In the genomic region with DNA sequence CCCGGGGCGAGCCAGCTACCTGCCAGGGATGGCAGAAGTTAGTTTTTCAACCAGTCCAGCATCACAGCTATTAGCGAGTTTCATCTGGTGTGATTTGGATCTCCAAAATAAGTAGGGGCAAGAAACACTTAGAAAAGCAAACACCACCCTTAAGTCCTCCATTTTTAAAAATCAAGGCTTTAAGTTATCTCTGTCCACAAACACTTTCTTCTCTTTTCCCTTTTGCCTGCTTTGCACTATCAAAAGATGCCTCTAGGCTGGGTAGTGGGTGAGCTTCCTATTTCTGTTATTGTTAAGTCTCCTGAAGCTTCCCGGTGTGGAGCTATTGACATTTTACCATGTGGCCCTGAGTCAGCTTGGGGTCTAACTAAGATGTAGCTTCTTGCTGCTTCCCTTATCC, we compare ENCODE assay signal across 13 mouse cellular contexts. TPM values are rescaled to one million over a fixed set of nuclear protein-coding genes. Genes with fewer than 3 reads are reported as not detected.
A peak's percentile ranks its signal among the peaks of the same experiment; 100 is the strongest.
DNase-seq lines count a peak whose midpoint lies in the region; ATAC-seq and TF ChIP-seq lines count a peak whose summit lies in the region.
"Had no signal": no experiment of that assay in that cellular context is flagged by ENCODE, and none has a peak within 500 bp of the region (broad histone marks: within the 10 kb centered on the region; RNA-seq: fewer than 3 reads in every experiment).

No protein-coding gene starts in this region.

- WGBS in forebrain, embryonic 12.5 days = 0% methylated on average over 4 of the region's 4 CpGs
- 3% methylated on average over 4 of the region's 4 CpGs for WGBS in forebrain, embryonic 13.5 days
- 2% methylated on average over 4 of the region's 4 CpGs for WGBS in embryonic facial prominence, embryonic 12.5 days
- WGBS in limb, embryonic 10.5 days = 0% methylated on average over 4 of the region's 4 CpGs
- 0% methylated on average over 4 of the region's 4 CpGs for WGBS in midbrain, postnatal 0 days

- no peaks in the 10 kb centered on the region for H3K36me3 ChIP-seq in forebrain, embryonic 12.5 days (replicated peaks)
- no peaks in the 10 kb centered on the region for H3K36me3 ChIP-seq in forebrain, embryonic 13.5 days (ENCODE audit: poor library complexity, severe bottlenecking)
- no peaks in the 10 kb centered on the region for H3K36me3 ChIP-seq in embryonic facial prominence, embryonic 12.5 days
- no peaks in the 10 kb centered on the region for H3K36me3 ChIP-seq in limb, embryonic 10.5 days
- no peaks in the 10 kb centered on the region for H3K36me3 ChIP-seq in midbrain, postnatal 0 days (ENCODE audit: insufficient read depth, low read length)
- H3K36me3 ChIP-seq: G1E; liver, embryonic 13.5 days had no signal

- peaks cover 94% of the 10 kb centered on the region for H3K27me3 ChIP-seq in forebrain, embryonic 12.5 days
- H3K27me3 ChIP-seq in forebrain, embryonic 13.5 days = peaks cover 96% of the 10 kb centered on the region
- peaks cover 78% of the 10 kb centered on the region for H3K27me3 ChIP-seq in embryonic facial prominence, embryonic 12.5 days
- peaks cover 100% of the 10 kb centered on the region for H3K27me3 ChIP-seq in limb, embryonic 10.5 days (ENCODE audit: low read depth, poor library complexity, severe bottlenecking)
- H3K27me3 ChIP-seq in midbrain, postnatal 0 days (ENCODE audit: insufficient read depth, low read length) = peaks cover 79% of the 10 kb centered on the region

- DNase-seq in limb, embryonic 10.5 days (ENCODE audit: low spot score) = no peak
- DNase-seq in midbrain, postnatal 0 days (ENCODE audit: low spot score) = no peak
- DNase-seq in right cerebral cortex, adult 18-20 months = no peak
- DNase-seq in spleen, postnatal 14 days (ENCODE audit: low spot score in 2 of 2) = no peak
- no peak for DNase-seq in adrenal gland, postnatal 10 days
- DNase-seq: liver, embryonic 13.5 days; lung, postnatal 36 days; right cerebral cortex, postnatal 25 days had no signal

- H3K4me1 ChIP-seq in forebrain, embryonic 12.5 days = no peaks in the 10 kb centered on the region; the same call in 1 of the 2 replicates
- no peaks in the 10 kb centered on the region for H3K4me1 ChIP-seq in forebrain, embryonic 13.5 days
- no peaks in the 10 kb centered on the region for H3K4me1 ChIP-seq in embryonic facial prominence, embryonic 12.5 days
- H3K4me1 ChIP-seq in limb, embryonic 10.5 days = peaks cover 14% of the 10 kb centered on the region
- H3K4me1 ChIP-seq in midbrain, postnatal 0 days (ENCODE audit: insufficient read depth, low read length) = no peaks in the 10 kb centered on the region
- H3K4me1 ChIP-seq: liver, embryonic 13.5 days had no signal

- no peak overlapping the region for H3K4me2 ChIP-seq in forebrain, embryonic 12.5 days
- H3K4me2 ChIP-seq in forebrain, embryonic 13.5 days = no peak overlapping the region
- H3K4me2 ChIP-seq in embryonic facial prominence, embryonic 12.5 days (replicated peaks) = peak overlapping the region; percentile 14
- H3K4me2 ChIP-seq in midbrain, postnatal 0 days (ENCODE audit: low read depth, low read length, poor library complexity, severe bottlenecking) = peak overlapping the region; percentile 26; the same call in 1 of the 2 replicates
- H3K4me2 ChIP-seq: liver, embryonic 13.5 days had no signal

- no peak for TF ChIP-seq CTCF in midbrain, postnatal 0 days (IDR thresholded peaks at IDR 0.05)

- no peaks in the 10 kb centered on the region for H3K9me3 ChIP-seq in forebrain, embryonic 12.5 days
- H3K9me3 ChIP-seq in forebrain, embryonic 13.5 days (replicated peaks) = no peaks in the 10 kb centered on the region
- H3K9me3 ChIP-seq in embryonic facial prominence, embryonic 12.5 days = no peaks in the 10 kb centered on the region
- no peaks in the 10 kb centered on the region for H3K9me3 ChIP-seq in limb, embryonic 10.5 days (replicated peaks)
- no peaks in the 10 kb centered on the region for H3K9me3 ChIP-seq in midbrain, postnatal 0 days (ENCODE audit: low read length)
- H3K9me3 ChIP-seq: liver, embryonic 13.5 days had no signal

- ATAC-seq in forebrain, embryonic 12.5 days (ENCODE audit: low FRiP score) = no peak
- ATAC-seq in forebrain, embryonic 13.5 days = no peak
- ATAC-seq in embryonic facial prominence, embryonic 12.5 days (ENCODE audit: insufficient number of reproducible peaks, insufficient read depth, low FRiP score, low TSS enrichment) = no peak
- ATAC-seq in midbrain, postnatal 0 days (ENCODE audit: low FRiP score) = no peak

- 0 out of 2 replicates have a peak overlapping the region, but pooled peaks have one; percentile 4 for H3K4me3 ChIP-seq in forebrain, embryonic 12.5 days (replicated peaks)
- no peak overlapping the region for H3K4me3 ChIP-seq in forebrain, embryonic 13.5 days
- peak overlapping the region; percentile 42 for H3K4me3 ChIP-seq in embryonic facial prominence, embryonic 12.5 days
- H3K4me3 ChIP-seq in limb, embryonic 10.5 days = peak overlapping the region; percentile 31
- peak overlapping the region; percentile 37 for H3K4me3 ChIP-seq in midbrain, postnatal 0 days (ENCODE audit: low read depth, low read length)
- H3K4me3 ChIP-seq: liver, embryonic 13.5 days had no signal

- no peak overlapping the region for H3K9ac ChIP-seq in forebrain, embryonic 12.5 days
- H3K9ac ChIP-seq in forebrain, embryonic 13.5 days = no peak overlapping the region
- peak overlapping the region; percentile 54; the same call in 1 of the 2 replicates for H3K9ac ChIP-seq in embryonic facial prominence, embryonic 12.5 days
- H3K9ac ChIP-seq in midbrain, postnatal 0 days (replicated peaks; ENCODE audit: low read length, poor library complexity, severe bottlenecking) = peak overlapping the region; percentile 44
- H3K9ac ChIP-seq: liver, embryonic 13.5 days had no signal

- H3K27ac ChIP-seq in forebrain, embryonic 12.5 days = no peak overlapping the region
- no peak overlapping the region for H3K27ac ChIP-seq in forebrain, embryonic 13.5 days
- H3K27ac ChIP-seq in embryonic facial prominence, embryonic 12.5 days = peak overlapping the region; percentile 67
- H3K27ac ChIP-seq in limb, embryonic 10.5 days = peak overlapping the region; percentile 61; the same call in 1 of the 2 replicates
- 0 out of 2 replicates have a peak overlapping the region, but pooled peaks have one; percentile 51 for H3K27ac ChIP-seq in midbrain, postnatal 0 days (ENCODE audit: low read depth, low read length)
- H3K27ac ChIP-seq: liver, embryonic 13.5 days; stomach, postnatal 0 days had no signal

RNA-seq across cellular contexts. Expression of a gene that starts 4.5 kb away (rescaled TPM):
- polyA plus RNA-seq in forebrain, embryonic 12.5 days (2016; fragmentation: Nextera tagmentation; extraction: Ambion mirVana) = 11.3 and 21.0 TPM in 2 replicates
- polyA plus RNA-seq in forebrain, embryonic 13.5 days (2015; fragmentation: Nextera tagmentation; extraction: Ambion mirVana) = 3.2 and 4.3 TPM in 2 replicates
- polyA plus RNA-seq in embryonic facial prominence, embryonic 12.5 days (2016; fragmentation: Nextera tagmentation; extraction: Ambion mirVana) = 27.5 and 41.5 TPM in 2 replicates
- 6.7 and 19.7 TPM in 2 replicates for polyA plus RNA-seq in limb, embryonic 10.5 days (2016; fragmentation: Nextera tagmentation; extraction: Ambion mirVana)
- total RNA-seq in midbrain, postnatal 0 days (2014; rRNA removed) = 86.4 and 104 TPM in 2 replicates
- polyA plus RNA-seq in midbrain, postnatal 0 days (2015; fragmentation: Nextera tagmentation; extraction: Ambion mirVana) = 172 and 180 TPM in 2 replicates
- total RNA-seq in adrenal gland, postnatal 10 days (2021) = 10 to 100 TPM in 1 of 2 experiments, 1 to 10 TPM in 1; 8.6 to 12.1 TPM
- polyA plus RNA-seq: G1E; stomach, postnatal 0 days had no signal

Comparison
In these comparisons a context has a peak if more than half of its experiments do, and no peak if none do; other contexts are left out.
1. H3K27ac ChIP-seq: peak in embryonic facial prominence, embryonic 12.5 days (single experiment), limb, embryonic 10.5 days (single experiment) and midbrain, postnatal 0 days (single experiment); none in forebrain, embryonic 12.5 days (single experiment) and forebrain, embryonic 13.5 days (single experiment).
2. H3K4me2 ChIP-seq: peak in embryonic facial prominence, embryonic 12.5 days (single experiment) and midbrain, postnatal 0 days (single experiment); none in forebrain, embryonic 12.5 days (single experiment) and forebrain, embryonic 13.5 days (single experiment).
3. H3K9ac ChIP-seq: peak in embryonic facial prominence, embryonic 12.5 days (single experiment) and midbrain, postnatal 0 days (single experiment); none in forebrain, embryonic 12.5 days (single experiment) and forebrain, embryonic 13.5 days (single experiment).